ENCODE assay signal across 33 mouse cellular contexts in the genomic region with DNA sequence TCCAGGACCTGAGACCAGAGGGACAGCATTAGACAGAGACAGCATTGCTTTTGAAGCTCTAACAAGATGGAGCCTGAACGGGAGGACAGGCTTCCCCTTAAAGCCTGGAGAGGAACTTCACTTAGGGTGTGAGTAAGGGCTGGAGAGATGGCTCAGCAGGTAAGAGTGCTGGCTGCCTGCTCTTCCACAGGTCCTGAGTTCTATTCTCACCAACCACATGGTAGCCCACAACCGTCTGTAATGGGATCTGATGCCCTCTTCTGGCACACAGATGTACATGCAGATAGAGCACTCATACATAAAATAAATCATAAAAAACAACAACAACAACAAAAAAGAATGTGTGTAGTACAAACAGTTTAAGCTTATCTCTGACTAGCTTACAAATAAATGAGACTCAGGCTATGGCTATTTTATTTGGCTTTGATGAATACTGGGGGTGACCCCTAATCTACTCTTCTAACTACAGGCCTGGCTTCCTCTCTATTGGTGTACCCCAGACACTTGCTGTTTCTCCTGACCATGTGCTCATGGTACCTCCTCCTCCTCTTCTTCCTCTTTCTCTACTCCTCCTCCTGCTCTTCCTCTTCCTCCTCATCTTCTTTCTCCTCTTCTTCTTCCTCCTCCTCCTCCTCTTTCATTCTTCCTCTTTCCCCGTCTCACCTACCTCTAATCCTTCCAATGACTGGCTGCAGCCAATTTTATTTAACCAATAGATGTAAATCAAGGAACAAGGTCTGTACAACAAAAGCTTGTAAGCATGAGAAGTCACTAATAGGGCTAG. TPM values are rescaled to one million over a fixed set of nuclear protein-coding genes. Genes with fewer than 3 reads are reported as not detected.
DNase-seq lines count a peak whose midpoint lies in the region; ATAC-seq and TF ChIP-seq lines count a peak whose summit lies in the region.
"Had no signal": no experiment of that assay in that cellular context is flagged by ENCODE, and none has a peak within 500 bp of the region (broad histone marks: within the 10 kb centered on the region; RNA-seq: fewer than 3 reads in every experiment).

No protein-coding gene starts in this region.

- no peak for DNase-seq in hindbrain, postnatal 0 days (ENCODE audit: low spot score)
- no peak for DNase-seq in hindbrain, embryonic 10.5 days (ENCODE audit: low spot score)
- DNase-seq in liver, postnatal 0 days, result no peak
- DNase-seq in liver, embryonic 11.5 days (ENCODE audit: low spot score), result no peak
- peak; percentile 52 for DNase-seq in MEL (ENCODE audit: low read depth, low spot score)
- DNase-seq in embryo, embryonic 10.5 days (ENCODE audit: low spot score), result no peak
- no peak for DNase-seq in cerebellum, postnatal 25 days
- DNase-seq: adrenal gland, adult 2 months; cerebellum, adult 9-10 months; gastrocnemius, postnatal 25 days; heart, adult 2 months; heart, postnatal 10 days; kidney, adult 9 months; kidney, postnatal 25 days; right cerebral cortex, adult 18-20 months; spleen, adult 18-20 months; thymus, adult 18-20 months; thymus, postnatal 25 days had no signal

- 0 out of 2 replicates have a peak, but pooled peaks have one; percentile 9 for TF ChIP-seq CTCF in hindbrain, postnatal 0 days (IDR thresholded peaks at IDR 0.05; ENCODE audit: low read depth)
- peak; percentile 43 for TF ChIP-seq CTCF in liver, postnatal 0 days (IDR thresholded peaks at IDR 0.05; ENCODE audit: low read depth)
- TF ChIP-seq CTCF in MEL (IDR thresholded peaks at IDR 0.05 in 2 of 3, conservative IDR thresholded peaks at IDR 0.05 in 1 of 3; ENCODE audit: control insufficient read depth in 1 of 3, insufficient read depth in 1 of 3, low read depth in 2 of 3, low read length in 3 of 3, poor library complexity in 1 of 3, severe bottlenecking in 1 of 3), result peak in 2 of 3 experiments; percentile 13 to 14; a peak in 2 of 6 replicates

- no peaks in the 10 kb centered on the region for H3K27me3 ChIP-seq in hindbrain, postnatal 0 days (ENCODE audit: insufficient read depth, low read length)
- peaks cover 24% of the 10 kb centered on the region for H3K27me3 ChIP-seq in hindbrain, embryonic 10.5 days (ENCODE audit: insufficient read depth, poor library complexity, severe bottlenecking)
- H3K27me3 ChIP-seq in liver, postnatal 0 days (ENCODE audit: insufficient read depth, low read length), result no peaks in the 10 kb centered on the region
- H3K27me3 ChIP-seq in liver, embryonic 11.5 days (replicated peaks; ENCODE audit: control insufficient read depth, insufficient read depth, low read length), result no peaks in the 10 kb centered on the region
- no peaks in the 10 kb centered on the region for H3K27me3 ChIP-seq in MEL (ENCODE audit: control insufficient read depth in 1 of 2, insufficient read depth in 2 of 2, low read length in 2 of 2)
- H3K27me3 ChIP-seq: heart, embryonic 13.5 days; intestine, embryonic 15.5 days had no signal

- no peak overlapping the region for H3K9ac ChIP-seq in hindbrain, postnatal 0 days (replicated peaks; ENCODE audit: low read length)
- H3K9ac ChIP-seq in liver, postnatal 0 days (replicated peaks), result no peak overlapping the region
- H3K9ac ChIP-seq in liver, embryonic 11.5 days (ENCODE audit: low read depth, low read length), result no peak overlapping the region
- H3K9ac ChIP-seq in MEL (ENCODE audit: control insufficient read depth, low read depth, low read length, poor library complexity, severe bottlenecking), result no peak overlapping the region
- H3K9ac ChIP-seq: embryonic facial prominence, embryonic 13.5 days; forebrain, embryonic 15.5 days; heart, embryonic 13.5 days; hindbrain, embryonic 15.5 days; intestine, embryonic 15.5 days; limb, embryonic 15.5 days; neural tube, embryonic 12.5 days had no signal

- 0 out of 2 replicates have a peak, but pooled peaks cover 10% of the 10 kb centered on the region for H3K4me1 ChIP-seq in hindbrain, postnatal 0 days (ENCODE audit: insufficient read depth, low read length)
- peaks cover 25% of the 10 kb centered on the region for H3K4me1 ChIP-seq in hindbrain, embryonic 10.5 days (replicated peaks)
- peaks cover 36% of the 10 kb centered on the region for H3K4me1 ChIP-seq in liver, postnatal 0 days (ENCODE audit: insufficient read depth)
- peaks cover 19% of the 10 kb centered on the region for H3K4me1 ChIP-seq in liver, embryonic 11.5 days (replicated peaks; ENCODE audit: control insufficient read depth, insufficient read depth, low read length)
- peaks cover 0 to 16% of the 10 kb centered on the region in 2 experiments for H3K4me1 ChIP-seq in MEL (ENCODE audit: control insufficient read depth in 1 of 2, insufficient read depth in 2 of 2, low read length in 2 of 2)

- no peaks in the 10 kb centered on the region for H3K36me3 ChIP-seq in hindbrain, postnatal 0 days (ENCODE audit: insufficient read depth, low read length)
- no peaks in the 10 kb centered on the region for H3K36me3 ChIP-seq in hindbrain, embryonic 10.5 days
- H3K36me3 ChIP-seq in liver, postnatal 0 days (replicated peaks; ENCODE audit: insufficient read depth, low read length), result no peaks in the 10 kb centered on the region
- H3K36me3 ChIP-seq in liver, embryonic 11.5 days (ENCODE audit: control insufficient read depth, insufficient read depth, low read length), result no peaks in the 10 kb centered on the region
- H3K36me3 ChIP-seq in MEL (ENCODE audit: control insufficient read depth in 1 of 2, insufficient read depth in 2 of 2, low read length in 2 of 2), result peaks cover 0 to 7% of the 10 kb centered on the region in 2 experiments; a peak in 2 of 4 replicates
- H3K36me3 ChIP-seq: embryonic facial prominence, embryonic 13.5 days; forebrain, embryonic 10.5 days; forebrain, embryonic 15.5 days; heart, embryonic 13.5 days; hindbrain, embryonic 15.5 days; intestine, embryonic 15.5 days; limb, embryonic 10.5 days; limb, embryonic 15.5 days; neural tube, embryonic 12.5 days had no signal

- no peak for ATAC-seq in hindbrain, postnatal 0 days
- no peak for ATAC-seq in liver, postnatal 0 days
- ATAC-seq in liver, embryonic 11.5 days (replicated peaks; ENCODE audit: low FRiP score), result no peak
- ATAC-seq: activated CD4-positive, CD25-positive, alpha-beta regulatory T cell, adult 4 months; CD4-positive, CD25-positive, alpha-beta regulatory T cell, adult 4 months; forebrain, embryonic 15.5 days; intestine, embryonic 15.5 days; midbrain, embryonic 16.5 days had no signal

- TF ChIP-seq RAD21 in MEL (IDR thresholded peaks at IDR 0.05; ENCODE audit: low read depth, low read length), result no peak

- 82% methylated on average over 3 of the region's 3 CpGs for WGBS in hindbrain, postnatal 0 days
- WGBS in hindbrain, embryonic 10.5 days, result 84% methylated on average over 3 of the region's 3 CpGs
- WGBS in liver, postnatal 0 days (ENCODE audit: insufficient replicate concordance), result 63% methylated on average over 3 of the region's 3 CpGs
- 72% methylated on average over 3 of the region's 3 CpGs for WGBS in liver, embryonic 11.5 days

- H3K27ac ChIP-seq in hindbrain, postnatal 0 days, result no peak overlapping the region
- H3K27ac ChIP-seq in hindbrain, embryonic 10.5 days, result no peak overlapping the region
- no peak overlapping the region for H3K27ac ChIP-seq in liver, postnatal 0 days (ENCODE audit: low read depth)
- no peak overlapping the region for H3K27ac ChIP-seq in liver, embryonic 11.5 days (ENCODE audit: low read depth, low read length)
- peak overlapping the region; percentile 41; the same call in 1 of the 2 replicates for H3K27ac ChIP-seq in MEL (ENCODE audit: control insufficient read depth, low read depth, low read length)
- H3K27ac ChIP-seq: embryonic facial prominence, embryonic 13.5 days; forebrain, embryonic 10.5 days; forebrain, embryonic 15.5 days; heart, adult 2 months; heart, embryonic 13.5 days; hindbrain, embryonic 15.5 days; intestine, embryonic 15.5 days; limb, embryonic 10.5 days; limb, embryonic 15.5 days; neural tube, embryonic 12.5 days had no signal

- no peaks in the 10 kb centered on the region for H3K9me3 ChIP-seq in hindbrain, postnatal 0 days (ENCODE audit: low read length)
- H3K9me3 ChIP-seq in hindbrain, embryonic 10.5 days, result no peaks in the 10 kb centered on the region
- no peaks in the 10 kb centered on the region for H3K9me3 ChIP-seq in liver, postnatal 0 days (ENCODE audit: low read length)
- H3K9me3 ChIP-seq in liver, embryonic 11.5 days (ENCODE audit: control insufficient read depth, low read length), result no peaks in the 10 kb centered on the region
- no peaks in the 10 kb centered on the region for H3K9me3 ChIP-seq in MEL (replicated peaks; ENCODE audit: insufficient read depth, low read length)
- H3K9me3 ChIP-seq: embryonic facial prominence, embryonic 13.5 days; forebrain, embryonic 10.5 days; forebrain, embryonic 15.5 days; heart, embryonic 13.5 days; hindbrain, embryonic 15.5 days; intestine, embryonic 15.5 days; limb, embryonic 10.5 days; limb, embryonic 15.5 days; neural tube, embryonic 12.5 days had no signal

- no peak for TF ChIP-seq EP300 in liver, postnatal 0 days (IDR thresholded peaks at IDR 0.05; ENCODE audit: low read depth)
- TF ChIP-seq EP300 in MEL (IDR thresholded peaks at IDR 0.05; ENCODE audit: low read depth in 1 of 2, low read length in 2 of 2), result no peak

- H3K4me3 ChIP-seq in hindbrain, postnatal 0 days (ENCODE audit: low read length), result no peak overlapping the region
- H3K4me3 ChIP-seq in hindbrain, embryonic 10.5 days, result no peak overlapping the region
- no peak overlapping the region for H3K4me3 ChIP-seq in liver, postnatal 0 days (ENCODE audit: low read depth, low read length)
- H3K4me3 ChIP-seq in liver, embryonic 11.5 days (ENCODE audit: low read depth, low read length), result no peak overlapping the region
- no peak overlapping the region for H3K4me3 ChIP-seq in MEL (ENCODE audit: control insufficient read depth in 1 of 2, insufficient read depth in 1 of 2, low read depth in 2 of 2, low read length in 2 of 2)
- H3K4me3 ChIP-seq: embryonic facial prominence, embryonic 13.5 days; forebrain, embryonic 10.5 days; forebrain, embryonic 15.5 days; heart, adult 2 months; heart, embryonic 13.5 days; hindbrain, embryonic 15.5 days; intestine, embryonic 15.5 days; limb, embryonic 10.5 days; limb, embryonic 15.5 days; neural tube, embryonic 12.5 days had no signal

- no peak for TF ChIP-seq POLR2A in MEL (IDR thresholded peaks at IDR 0.05; ENCODE audit: control insufficient read depth in 1 of 2, insufficient read depth in 1 of 2, low read depth in 1 of 2, low read length in 2 of 2, poor library complexity in 1 of 2)

- peaks cover 25% of the 10 kb centered on the region for H3K79me2 ChIP-seq in MEL (ENCODE audit: control insufficient read depth, insufficient read depth, low read length, poor library complexity)

- H3K4me2 ChIP-seq in hindbrain, postnatal 0 days (ENCODE audit: low read depth, low read length), result no peak overlapping the region
- no peak overlapping the region for H3K4me2 ChIP-seq in liver, postnatal 0 days (ENCODE audit: low read depth, low read length)
- H3K4me2 ChIP-seq in liver, embryonic 11.5 days, result no peak overlapping the region
- H3K4me2 ChIP-seq: embryonic facial prominence, embryonic 13.5 days; forebrain, embryonic 15.5 days; hindbrain, embryonic 15.5 days; intestine, embryonic 15.5 days; limb, embryonic 15.5 days; neural tube, embryonic 12.5 days had no signal

RNA-seq across cellular contexts. Expression of a gene that starts 1.8 kb away (rescaled TPM):
- 25.3 and 27.5 TPM in 2 replicates for total RNA-seq in hindbrain, postnatal 0 days (2014; rRNA removed)
- polyA plus RNA-seq in hindbrain, postnatal 0 days (2015; fragmentation: Nextera tagmentation; extraction: Ambion mirVana), result 48.0 and 48.8 TPM in 2 replicates
- polyA plus RNA-seq in hindbrain, embryonic 10.5 days (2016; fragmentation: Nextera tagmentation; extraction: Ambion mirVana), result 30.0 and 40.7 TPM in 2 replicates
- 289 and 305 TPM in 2 replicates for polyA plus RNA-seq in liver, postnatal 0 days (2015; fragmentation: Nextera tagmentation; extraction: Ambion mirVana)
- polyA plus RNA-seq in liver, embryonic 11.5 days (2014; fragmentation: Nextera tagmentation; extraction: Ambion mirVana), result 237 and 244 TPM in 2 replicates
- total RNA-seq in MEL (2012; rRNA removed), result 83.6 and 105 TPM in 2 replicates
- polyA plus RNA-seq in MEL (2012; ENCODE audit: insufficient read depth in 1 of 2, insufficient read length in 2 of 2, low read depth in 1 of 2, low replicate concordance in 2 of 2, missing spikeins in 1 of 2), result 100 to 1,000 TPM in 1 of 2 experiments, not detected in 1; 184 TPM

RNA-seq across cellular contexts. Expression of a gene that starts 26.8 kb away (rescaled TPM):
- total RNA-seq in hindbrain, postnatal 0 days (2014; rRNA removed), result not detected in 2 replicates
- polyA plus RNA-seq in hindbrain, postnatal 0 days (2015; fragmentation: Nextera tagmentation; extraction: Ambion mirVana), result 0.39 and 0.55 TPM in 2 replicates
- polyA plus RNA-seq in hindbrain, embryonic 10.5 days (2016; fragmentation: Nextera tagmentation; extraction: Ambion mirVana), result 1.0 and 1.2 TPM in 2 replicates
- polyA plus RNA-seq in liver, postnatal 0 days (2015; fragmentation: Nextera tagmentation; extraction: Ambion mirVana), result 0.13 and 0.43 TPM in 2 replicates
- 0.77 TPM in 1 of 2 replicates, not detected in the other for polyA plus RNA-seq in liver, embryonic 11.5 days (2014; fragmentation: Nextera tagmentation; extraction: Ambion mirVana)
- total RNA-seq in MEL (2012; rRNA removed), result 1.3 and 1.5 TPM in 2 replicates
- 1 to 10 TPM in 1 of 2 experiments, not detected in 1; 1.7 TPM for polyA plus RNA-seq in MEL (2012; ENCODE audit: insufficient read depth in 1 of 2, insufficient read length in 2 of 2, low read depth in 1 of 2, low replicate concordance in 2 of 2, missing spikeins in 1 of 2)
- total RNA-seq: layer of hippocampus, adult 18-20 months; layer of hippocampus, postnatal 25 days; left cerebral cortex, adult 8-10 months had no signal

RNA-seq across cellular contexts. Expression of a gene that starts 52.2 kb away (rescaled TPM):
- 6.0 and 9.0 TPM in 2 replicates for total RNA-seq in hindbrain, postnatal 0 days (2014; rRNA removed)
- 8.5 and 9.2 TPM in 2 replicates for polyA plus RNA-seq in hindbrain, postnatal 0 days (2015; fragmentation: Nextera tagmentation; extraction: Ambion mirVana)
- 11.2 and 11.4 TPM in 2 replicates for polyA plus RNA-seq in hindbrain, embryonic 10.5 days (2016; fragmentation: Nextera tagmentation; extraction: Ambion mirVana)
- 14.6 and 15.0 TPM in 2 replicates for polyA plus RNA-seq in liver, postnatal 0 days (2015; fragmentation: Nextera tagmentation; extraction: Ambion mirVana)
- 13.3 and 17.8 TPM in 2 replicates for polyA plus RNA-seq in liver, embryonic 11.5 days (2014; fragmentation: Nextera tagmentation; extraction: Ambion mirVana)
- total RNA-seq in MEL (2012; rRNA removed), result 19.0 and 23.2 TPM in 2 replicates
- 10 to 100 TPM in 1 of 2 experiments, not detected in 1; 38.0 TPM for polyA plus RNA-seq in MEL (2012; ENCODE audit: insufficient read depth in 1 of 2, insufficient read length in 2 of 2, low read depth in 1 of 2, low replicate concordance in 2 of 2, missing spikeins in 1 of 2)
